Mouse (Mus musculus) kidney, adult 2 months (tissue): Measurements from ENCODE around the gene BC051142. TPM values are rescaled to one million over a fixed set of nuclear protein-coding genes. Genes with fewer than 3 reads are reported as not detected.
A peak's percentile ranks its signal among the peaks of the same experiment; 100 is the strongest.

Experiments used
- DNase-seq: peaks from one replicate; pipeline ENCODE4 v3.0.0; 2021
- H3K27ac ChIP-seq: fragments of 200-500 bp; 2 replicates; pipeline ENCODE4 v1.5.1; 2012; ENCODE audit warnings: low read depth, low read length, control low read depth, inconsistent platforms; ENCODE audit not compliant: insufficient read depth
- H3K27me3 ChIP-seq: fragments of 200-500 bp; replicated peaks from 2 replicates; pipeline ENCODE4 v1.6.1; 2012; ENCODE audit warnings: mild to moderate bottlenecking, moderate library complexity, low read length, inconsistent platforms; ENCODE audit not compliant: control insufficient read depth, insufficient read depth
- H3K36me3 ChIP-seq: fragments of 200-500 bp; 2 replicates; pipeline ENCODE4 v1.6.1; 2012; ENCODE audit warnings: mild to moderate bottlenecking, moderate library complexity, low read length, inconsistent platforms; ENCODE audit not compliant: control insufficient read depth, insufficient read depth
- H3K4me1 ChIP-seq: fragments of 200-500 bp; 2 replicates; pipeline ENCODE4 v1.6.1; 2011; ENCODE audit warnings: low read length; ENCODE audit not compliant: control insufficient read depth, insufficient read depth
- H3K4me3 ChIP-seq: fragments of 200-500 bp; 2 replicates; pipeline ENCODE4 v1.5.1; 2011; ENCODE audit warnings: mild to moderate bottlenecking, low read depth, low read length, control low read depth; ENCODE audit not compliant: insufficient read depth
- CTCF ChIP-seq: fragments of 200-500 bp; conservative IDR thresholded peaks from 2 replicates; pipeline ENCODE4 v1.5.1; 2011; ENCODE audit warnings: low read depth, mild to moderate bottlenecking, control low read depth, low read length, moderate library complexity, mixed read lengths; ENCODE audit not compliant: insufficient read depth, insufficient read length
- POLR2A ChIP-seq: fragments of 200-500 bp; IDR thresholded peaks from one replicate; pipeline ENCODE4 v1.6.1; 2011; ENCODE audit warnings: low read depth, low read length, control low read depth
- WGBS: fragments of 180-500 bp; shearing (Covaris S2); methylation state at CpG from one replicate; pipeline ENCODE4 v1.1.7; 2018; 5-methylcytosine and 5-hydroxymethylcytosine counted together
- polyA plus RNA-seq: library from polyadenylated mRNA; depleted of rRNA; stranded (reverse); fragments of >200 nt; gene quantifications from 2 replicates; pipeline ENCODE4 v1.2.3, GENCODE M21; 2012

BC051142 gene
- polyA plus RNA-seq, 1 experiment: 0.22 TPM

DNA sequence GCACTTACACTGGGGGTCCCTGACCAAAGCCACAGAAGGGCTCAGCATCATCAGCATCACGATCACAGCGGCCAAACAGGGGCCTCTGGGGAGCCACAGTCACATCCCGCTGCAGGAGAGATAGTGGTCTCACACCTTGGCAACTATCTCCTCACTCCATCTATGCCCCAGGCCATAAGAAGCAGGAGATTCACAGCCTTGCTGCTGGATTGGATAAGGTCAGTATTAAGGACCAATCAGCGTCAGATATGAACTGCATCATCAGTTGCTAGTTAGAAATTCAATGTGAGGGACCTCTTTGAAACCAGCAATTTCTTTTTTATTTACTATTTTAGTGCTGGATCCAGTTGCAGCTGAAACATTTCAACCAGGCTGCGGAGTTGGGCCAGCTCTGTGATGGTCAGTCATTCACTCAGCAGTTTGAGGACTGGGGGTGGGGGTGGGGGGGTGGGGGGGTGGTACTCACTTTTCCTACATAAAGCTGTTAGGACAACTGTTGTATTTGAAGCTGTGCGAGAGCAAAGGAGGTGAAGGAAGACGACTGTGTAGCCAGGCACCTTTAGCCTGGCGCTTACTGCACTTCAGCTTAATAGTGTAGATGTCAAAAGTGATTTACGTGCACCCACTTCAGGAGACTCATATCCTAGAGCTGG, 436 bp upstream of the BC051142 start:
- Histone ChIP-seq H3K4me1 (no peaks in the 10 kb centered on the region), H3K36me3 (no peaks in the 10 kb centered on the region), H3K4me3 (peak overlapping the region; percentile 59; the same call in 1 of the 2 replicates), H3K27ac (no peak overlapping the region), H3K27me3 (no peaks in the 10 kb centered on the region)
- TF ChIP-seq POLR2A: no peak
- TF ChIP-seq CTCF: no peak
- WGBS: 9% methylated on average over 9 of the region's 9 CpGs
- DNase-seq: peak; percentile 89

DNA sequence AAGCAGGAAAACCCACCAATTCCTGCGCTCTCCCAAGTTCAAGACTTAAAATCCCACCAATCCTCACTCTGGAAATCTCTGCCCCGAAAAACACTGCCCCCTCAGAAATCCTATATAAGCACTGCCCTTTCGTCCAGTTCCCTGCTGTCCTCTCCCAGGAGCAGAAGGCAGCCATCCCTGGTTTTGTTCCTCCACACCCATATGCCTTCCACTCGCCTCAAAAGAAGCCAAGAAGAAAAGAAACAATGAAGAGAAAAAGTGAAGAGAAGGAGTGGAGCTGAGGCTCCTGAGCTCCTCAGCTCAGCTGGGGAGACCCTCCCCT, 735 bp downstream of the BC051142 start:
- Histone ChIP-seq H3K27me3 (no peaks in the 10 kb centered on the region), H3K27ac (no peak overlapping the region), H3K4me1 (no peaks in the 10 kb centered on the region), H3K36me3 (no peaks in the 10 kb centered on the region), H3K4me3 (no peak overlapping the region)
- TF ChIP-seq POLR2A (no peak), CTCF (no peak)
- 64% methylated on average over 4 of the region's 4 CpGs for WGBS
- DNase-seq: no peak

DNA sequence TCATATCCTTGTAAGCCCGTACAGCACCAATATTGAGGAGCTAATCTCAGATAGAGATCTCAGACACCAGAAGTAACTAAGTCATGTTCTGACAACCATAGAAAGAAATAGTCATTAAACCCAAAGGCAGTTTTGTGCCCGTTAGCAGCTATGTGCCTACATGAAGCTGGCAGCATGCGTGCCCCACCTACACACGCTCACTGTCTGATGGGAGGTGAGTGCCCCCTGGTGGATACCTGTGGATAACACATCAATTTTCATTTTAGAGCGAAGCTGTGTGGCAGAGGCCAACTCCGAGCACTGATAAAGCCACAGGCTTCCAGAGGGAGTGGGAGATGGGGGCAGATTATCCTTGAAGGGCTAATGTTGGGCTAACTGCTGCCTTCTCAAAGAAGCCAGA, 12.5 kb downstream of the BC051142 start:
- 18% methylated on average over 6 of the region's 6 CpGs for WGBS
- Histone ChIP-seq H3K27me3 (no peaks in the 10 kb centered on the region), H3K4me1 (no peaks in the 10 kb centered on the region), H3K27ac (no peak overlapping the region), H3K36me3 (no peaks in the 10 kb centered on the region), H3K4me3 (no peak overlapping the region)
- TF ChIP-seq CTCF: peak; percentile 95
- TF ChIP-seq POLR2A: no peak
- DNase-seq: peak; percentile 75

DNA sequence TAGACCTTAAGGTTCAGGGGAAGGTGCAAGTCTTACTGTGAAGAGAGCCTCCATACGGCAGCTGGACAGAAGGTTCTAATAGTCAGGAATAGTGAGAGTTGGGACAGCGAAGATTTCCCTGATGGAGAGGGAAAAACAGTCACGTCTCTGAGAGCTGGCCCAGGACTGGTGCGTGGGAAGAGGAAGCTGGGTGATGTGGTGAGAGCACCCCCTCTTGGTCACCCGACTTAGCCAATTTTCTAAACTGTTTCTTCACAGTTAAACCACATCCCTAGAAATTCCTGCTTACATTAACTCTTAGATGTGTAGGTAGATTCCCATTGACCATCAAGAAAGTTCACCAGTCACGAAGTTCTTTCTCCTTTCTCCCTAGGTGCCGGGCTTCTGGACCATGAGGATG, 21.4 kb downstream of the BC051142 start:
- Histone ChIP-seq H3K27ac (no peak overlapping the region), H3K4me3 (no peak overlapping the region), H3K4me1 (no peaks in the 10 kb centered on the region), H3K27me3 (no peaks in the 10 kb centered on the region), H3K36me3 (no peaks in the 10 kb centered on the region)
- DNase-seq: no peak
- WGBS: 71% methylated on average over 7 of the region's 7 CpGs
- TF ChIP-seq POLR2A: no peak
- no peak for TF ChIP-seq CTCF

DNA sequence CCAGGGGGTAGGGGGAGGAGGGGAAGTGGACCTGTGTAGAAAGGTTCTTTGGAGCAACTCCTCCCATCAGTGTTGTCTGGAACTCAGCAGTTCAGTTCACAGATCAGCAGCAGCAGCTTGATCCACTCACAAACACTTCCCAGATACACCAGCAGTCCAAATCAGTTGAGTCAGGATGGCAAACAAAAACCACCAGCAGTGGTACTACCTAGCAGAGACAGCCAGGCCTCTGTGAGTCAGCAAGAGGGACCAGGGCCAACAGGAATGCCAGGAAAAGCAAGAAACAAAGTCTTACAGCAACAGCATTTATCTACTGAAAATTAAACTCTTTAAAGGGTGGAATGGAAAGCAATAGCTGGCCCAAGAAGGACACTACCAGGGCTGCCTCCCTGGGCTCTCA, 29.0 kb downstream of the BC051142 start:
- no peak overlapping the region for H3K4me3 ChIP-seq
- H3K27ac ChIP-seq: no peak overlapping the region
- TF ChIP-seq CTCF (no peak), POLR2A (no peak)
- DNase-seq: no peak
- H3K36me3 ChIP-seq: no peaks in the 10 kb centered on the region
- no peaks in the 10 kb centered on the region for H3K27me3 ChIP-seq
- H3K4me1 ChIP-seq: no peaks in the 10 kb centered on the region

DNA sequence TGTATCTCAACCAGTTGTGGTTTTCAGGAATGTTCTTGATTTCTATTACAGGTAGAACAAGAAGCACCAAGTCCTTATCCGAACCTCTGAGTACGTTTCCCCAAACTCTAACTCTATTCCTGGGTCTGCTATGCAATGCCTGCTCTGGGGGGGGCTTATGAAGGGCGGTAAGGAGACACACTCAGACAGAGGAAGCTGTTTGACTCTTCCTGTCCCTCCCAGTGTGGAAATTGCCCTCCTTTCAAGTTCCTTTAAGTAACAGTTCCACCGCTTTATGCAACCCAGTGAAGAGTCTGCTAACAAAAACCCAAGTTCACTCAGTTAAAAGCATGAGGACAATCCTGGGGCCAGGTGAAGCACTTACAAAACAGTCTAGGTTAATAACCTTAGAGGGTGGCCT, 38.5 kb downstream of the BC051142 start:
- H3K27ac ChIP-seq: no peak overlapping the region; the same call in 1 of the 2 replicates

DNA sequence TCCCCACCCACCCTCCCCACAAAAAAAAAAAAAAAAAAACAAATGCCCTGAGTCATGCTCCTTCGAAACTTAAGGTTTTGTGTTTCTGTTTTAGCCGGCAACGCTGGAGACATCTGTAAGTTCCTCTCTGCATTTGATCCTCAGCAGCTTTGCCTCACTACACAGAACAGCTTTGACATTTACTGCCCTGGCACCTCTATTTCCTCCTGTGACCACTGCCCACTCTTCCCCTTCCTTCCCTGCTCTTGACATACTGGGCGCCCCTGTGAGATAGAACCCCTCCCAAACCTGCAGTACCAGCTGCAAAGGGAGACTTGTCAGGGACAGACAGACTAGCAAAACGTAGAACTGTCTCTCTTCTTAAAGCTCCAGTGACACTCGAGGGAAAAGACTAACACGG, 39.0 kb downstream of the BC051142 start:
- peak overlapping the region; percentile 51 for H3K27ac ChIP-seq
- DNase-seq: no peak
- H3K4me3 ChIP-seq: no peak overlapping the region
- H3K27me3 ChIP-seq: no peaks in the 10 kb centered on the region
- no peaks in the 10 kb centered on the region for H3K36me3 ChIP-seq
- 21% methylated on average over 7 of the region's 7 CpGs for WGBS
- no peaks in the 10 kb centered on the region for H3K4me1 ChIP-seq
- TF ChIP-seq POLR2A (no peak), CTCF (no peak)

More for the DNA sequence above, 38.5 kb downstream of the BC051142 start:
- Histone ChIP-seq H3K4me3 (no peak overlapping the region), H3K27me3 (no peaks in the 10 kb centered on the region), H3K36me3 (no peaks in the 10 kb centered on the region), H3K4me1 (no peaks in the 10 kb centered on the region)
- TF ChIP-seq POLR2A (no peak), CTCF (no peak)
- DNase-seq: peak; percentile 19
- WGBS: 49% methylated on average over 4 of the region's 4 CpGs
